Mouse (Mus musculus) liver, embryonic 13.5 days (tissue): ENCODE measurements around the gene Eif2b4. TPM values are rescaled to one million over a fixed set of nuclear protein-coding genes. Genes with fewer than 3 reads are reported as not detected.

ENCODE experiments used
- ATAC-seq: fragments of 200-750 bp; cut with Nextera tagmentation; 2 replicates; pipeline ENCODE4 v1.8.0; 2017; ENCODE audit warnings: low read depth, mild to moderate bottlenecking, moderate number of reproducible peaks, moderate library complexity
- DNase-seq: peaks from one replicate; pipeline ENCODE4 v3.0.0; 2022
- H3K27ac ChIP-seq: fragments of 300-500 bp; sonication (generic); 2 replicates; pipeline ENCODE4 v1.5.1; 2015; ENCODE audit warnings: moderate library complexity, mild to moderate bottlenecking, inconsistent platforms
- H3K27me3 ChIP-seq: fragments of 300-500 bp; sonication (generic); 2 replicates; pipeline ENCODE4 v1.6.1; 2015; ENCODE audit warnings: mild to moderate bottlenecking, inconsistent platforms
- H3K36me3 ChIP-seq: fragments of 300-500 bp; sonication (generic); 2 replicates; pipeline ENCODE4 v1.6.1; 2015; ENCODE audit warnings: mild to moderate bottlenecking, inconsistent platforms
- H3K4me1 ChIP-seq: fragments of 300-500 bp; sonication (generic); replicated peaks from 2 replicates; pipeline ENCODE4 v1.6.1; 2015; ENCODE audit warnings: inconsistent platforms
- H3K4me2 ChIP-seq: fragments of 300-500 bp; sonication (generic); 2 replicates; pipeline ENCODE4 v1.6.1; 2015; ENCODE audit warnings: inconsistent platforms, mild to moderate bottlenecking, moderate library complexity
- H3K4me3 ChIP-seq: fragments of 300-500 bp; sonication (generic); replicated peaks from 2 replicates; pipeline ENCODE4 v1.5.1; 2015; ENCODE audit warnings: mild to moderate bottlenecking, inconsistent platforms
- H3K9ac ChIP-seq: fragments of 300-500 bp; sonication (generic); 2 replicates; pipeline ENCODE4 v1.6.1; 2015; ENCODE audit warnings: mild to moderate bottlenecking, inconsistent platforms
- H3K9me3 ChIP-seq: fragments of 300-500 bp; sonication (generic); replicated peaks from 2 replicates; pipeline ENCODE4 v1.6.1; 2016; ENCODE audit warnings: inconsistent platforms
- WGBS: fragments of 180-500 bp; shearing (Covaris S2); methylation state at CpG from one replicate; pipeline ENCODE4 v1.1.7; 2015; ENCODE audit not compliant: insufficient replicate concordance; 5-methylcytosine and 5-hydroxymethylcytosine counted together
- polyA plus RNA-seq: library from polyadenylated mRNA; unstranded; fragments of >200 nt; fragmentation: Nextera tagmentation; extraction: Ambion mirVana; gene quantifications from 2 replicates; pipeline ENCODE4 v1.2.1, GENCODE M21; 2015

Eif2b4 gene
- polyA plus RNA-seq, 1 experiment from 2014 or later, result 57.1 TPM

- Histone ChIP-seq H3K4me2 (no peak overlapping the region), H3K27me3 (no peaks in the 10 kb centered on the region), H3K27ac (no peak overlapping the region), H3K9me3 (peaks cover 5% of the 10 kb centered on the region), H3K36me3 (peaks cover 80% of the 10 kb centered on the region), H3K4me1 (peaks cover 57% of the 10 kb centered on the region), H3K4me3 (no peak overlapping the region), H3K9ac (no peak overlapping the region)
- DNase-seq, result no peak
- 80% methylated on average over 5 of the region's 5 CpGs for WGBS
- ATAC-seq, result no peak
These were observed 5.5 kb upstream of the Eif2b4 start for GRCm38 (mm10) chr5:31198616-31199320.

- no peak for DNase-seq
- H3K9me3 ChIP-seq, result peaks cover 5% of the 10 kb centered on the region
- H3K4me2 ChIP-seq, result no peak overlapping the region
- H3K27ac ChIP-seq, result no peak overlapping the region
- H3K36me3 ChIP-seq, result peaks cover 74% of the 10 kb centered on the region
- ATAC-seq, result no peak
- WGBS, result 82% methylated on average over 9 of the region's 9 CpGs
- H3K4me3 ChIP-seq, result no peak overlapping the region
- H3K4me1 ChIP-seq, result peaks cover 56% of the 10 kb centered on the region
- H3K9ac ChIP-seq, result no peak overlapping the region
- no peaks in the 10 kb centered on the region for H3K27me3 ChIP-seq
These were observed 4.9 kb upstream of the Eif2b4 start for GRCm38 (mm10) chr5:31198170-31198569.

GRCm38 (mm10) chr5:31197072-31197471, 3.8 kb upstream of the Eif2b4 start:
- H3K9ac ChIP-seq, result no peak overlapping the region
- 91% methylated on average over 12 of the region's 12 CpGs for WGBS
- H3K4me3 ChIP-seq, result no peak overlapping the region
- no peaks in the 10 kb centered on the region for H3K27me3 ChIP-seq
- peaks cover 65% of the 10 kb centered on the region for H3K36me3 ChIP-seq
- H3K27ac ChIP-seq, result no peak overlapping the region
- DNase-seq, result no peak
- H3K9me3 ChIP-seq, result peaks cover 5% of the 10 kb centered on the region
- peaks cover 51% of the 10 kb centered on the region for H3K4me1 ChIP-seq
- H3K4me2 ChIP-seq, result no peak overlapping the region
- ATAC-seq, result no peak

- 85% methylated on average over 10 of the region's 10 CpGs for WGBS
- Histone ChIP-seq H3K4me1 (peaks cover 54% of the 10 kb centered on the region), H3K27ac (no peak overlapping the region), H3K36me3 (peaks cover 69% of the 10 kb centered on the region), H3K9ac (no peak overlapping the region), H3K27me3 (no peaks in the 10 kb centered on the region), H3K9me3 (peaks cover 5% of the 10 kb centered on the region), H3K4me2 (no peak overlapping the region), H3K4me3 (no peak overlapping the region)
- no peak for ATAC-seq
- no peak for DNase-seq
These were observed 3.0 kb upstream of the Eif2b4 start for GRCm38 (mm10) chr5:31196207-31196606.

GRCm38 (mm10) chr5:31195671-31196070, 2.4 kb upstream of the Eif2b4 start:
- DNase-seq, result no peak
- H3K36me3 ChIP-seq, result peaks cover 72% of the 10 kb centered on the region
- no peak overlapping the region for H3K4me3 ChIP-seq

GRCm38 (mm10) chr5:31194486-31195485, 1.6 kb upstream of the Eif2b4 start:
- Histone ChIP-seq H3K4me3 (peak overlapping the region; percentile 82), H3K9me3 (no peaks in the 10 kb centered on the region), H3K27me3 (no peaks in the 10 kb centered on the region), H3K9ac (peak overlapping the region; percentile 91), H3K4me1 (peaks cover 42% of the 10 kb centered on the region), H3K27ac (peak overlapping the region; percentile 87; the same call in 1 of the 2 replicates), H3K36me3 (peaks cover 72% of the 10 kb centered on the region), H3K4me2 (peak overlapping the region; percentile 75)
- ATAC-seq (no peak), DNase-seq (no peak)
- 84% methylated on average over 16 of the region's 16 CpGs for WGBS

More at GRCm38 (mm10) chr5:31195671-31196070, 2.4 kb upstream of the Eif2b4 start:
- 88% methylated on average over 4 of the region's 4 CpGs for WGBS
- Histone ChIP-seq H3K9ac (no peak overlapping the region), H3K9me3 (peaks cover 5% of the 10 kb centered on the region), H3K4me1 (peaks cover 51% of the 10 kb centered on the region), H3K4me2 (no peak overlapping the region), H3K27ac (no peak overlapping the region), H3K27me3 (no peaks in the 10 kb centered on the region)
- ATAC-seq, result no peak

GRCm38 (mm10) chr5:31193631-31194281, 526 bp upstream of the Eif2b4 start:
- Histone ChIP-seq H3K36me3 (peaks cover 71% of the 10 kb centered on the region), H3K4me1 (peaks cover 39% of the 10 kb centered on the region), H3K27ac (peak overlapping the region; percentile 87), H3K4me2 (peak overlapping the region; percentile 75), H3K27me3 (no peaks in the 10 kb centered on the region), H3K9ac (peak overlapping the region; percentile 91), H3K4me3 (peak overlapping the region; percentile 82), H3K9me3 (no peaks in the 10 kb centered on the region)
- ATAC-seq, result no peak
- peak; percentile 36 for DNase-seq
- 6% methylated on average over 25 of the region's 25 CpGs for WGBS

GRCm38 (mm10) chr5:31192045-31192938, 938 bp downstream of the Eif2b4 start:
- no peak for DNase-seq
- H3K9me3 ChIP-seq, result no peaks in the 10 kb centered on the region
- H3K4me1 ChIP-seq, result peaks cover 34% of the 10 kb centered on the region
- H3K4me3 ChIP-seq, result peak overlapping the region; percentile 82
- WGBS, result 11% methylated on average over 42 of the region's 42 CpGs
- peaks cover 71% of the 10 kb centered on the region for H3K36me3 ChIP-seq
- peak; percentile 57 for ATAC-seq
- peak overlapping the region; percentile 96 for H3K9ac ChIP-seq
- H3K27ac ChIP-seq, result peak overlapping the region; percentile 89
- H3K27me3 ChIP-seq, result no peaks in the 10 kb centered on the region
- H3K4me2 ChIP-seq, result peak overlapping the region; percentile 89

GRCm38 (mm10) chr5:31190201-31190600, 3.0 kb downstream of the Eif2b4 start:
- ATAC-seq (no peak), DNase-seq (no peak)
- H3K9me3 ChIP-seq, result no peaks in the 10 kb centered on the region
- H3K4me3 ChIP-seq, result no peak overlapping the region
- WGBS, result 84% methylated on average over 9 of the region's 9 CpGs
- no peak overlapping the region for H3K9ac ChIP-seq
- H3K27ac ChIP-seq, result no peak overlapping the region
- H3K4me2 ChIP-seq, result no peak overlapping the region
- H3K36me3 ChIP-seq, result peaks cover 56% of the 10 kb centered on the region
- H3K27me3 ChIP-seq, result no peaks in the 10 kb centered on the region
- peaks cover 32% of the 10 kb centered on the region for H3K4me1 ChIP-seq

GRCm38 (mm10) chr5:31188223-31188840, 4.9 kb downstream of the Eif2b4 start:
- Histone ChIP-seq H3K9me3 (no peaks in the 10 kb centered on the region), H3K4me2 (no peak overlapping the region), H3K36me3 (peaks cover 47% of the 10 kb centered on the region), H3K4me1 (peaks cover 35% of the 10 kb centered on the region), H3K27me3 (no peaks in the 10 kb centered on the region), H3K4me3 (no peak overlapping the region), H3K9ac (no peak overlapping the region), H3K27ac (no peak overlapping the region)
- DNase-seq (no peak), ATAC-seq (no peak)
- 74% methylated on average over 4 of the region's 4 CpGs for WGBS
